Mouse (Mus musculus) C3H10T1/2 (cell line): Measurements from ENCODE around the gene Nfe2l3. TPM values are rescaled to one million over a fixed set of nuclear protein-coding genes. Genes with fewer than 3 reads are reported as not detected.

Experiments
- polyA plus RNA-seq, 2 experiments: library from polyadenylated mRNA; unstranded; fragments of >200 nt; fragmentation: generic; extraction: Trizol; gene quantifications; one replicate each; pipeline ENCODE4 v1.2.1; 2012; ENCODE audit warnings: missing spikeins in 2 of 2

The Nfe2l3 gene
- under 1 TPM in 1 of 2 experiments, not detected in 1; 0.22 TPM for polyA plus RNA-seq

GRCm38 (mm10) chr6:51432535-51433397 is at the start of gene Nfe2l3:
Gene Nfe2l3, plus strand, starts transcription at chr6:51432670.

GRCm38 (mm10) chr6:51469715-51470310 is 37.3 kb downstream of the Nfe2l3 start, which contains the start of gene Hnrnpa2b1:
Gene Hnrnpa2b1, minus strand, starts transcription at chr6:51469894.

GRCm38 (mm10) chr6:51470311-51471178 is 38.1 kb downstream of the Nfe2l3 start, which contains the start of gene Cbx3:
Gene Cbx3, plus strand, starts transcription at chr6:51470360.

Other genes with a start within 250 kb of the Nfe2l3 start
- 100 to 1,000 TPM in 1 of 2 experiments, 10 to 100 TPM in 1; 54.8 to 307 TPM for gene Hnrnpa2b1, start 37.2 kb downstream of the Nfe2l3 start, polyA plus RNA-seq
- gene Cbx3, start 37.7 kb downstream of the Nfe2l3 start, polyA plus RNA-seq = 10 to 100 TPM; 10.7 to 38.9 TPM
- gene Snx10, start 91.2 kb downstream of the Nfe2l3 start, polyA plus RNA-seq = 1 to 10 TPM in 1 of 2 experiments, under 1 TPM in 1; 0.09 to 3.4 TPM